Mouse (Mus musculus): ENCODE measurements at regions not wholly inside any gene's neighbourhood (a gene's known extent, or its start where the extent isn't known, plus 50 kb on each side); places are given as distances from the start of the nearest gene placed in this dataset.

- no peaks in the 10 kb centered on the region for H3K27me3 ChIP-seq (ENCODE audit: low read depth, poor library complexity, severe bottlenecking)
- DNase-seq (ENCODE audit: low spot score) = no peak
- 74% methylated on average over 1 of the region's 1 CpGs for WGBS
- no peaks in the 10 kb centered on the region for H3K9me3 ChIP-seq (replicated peaks)
- H3K4me3 ChIP-seq = no peak overlapping the region
- H3K36me3 ChIP-seq = no peaks in the 10 kb centered on the region
- no peaks in the 10 kb centered on the region; the same call in 1 of the 2 replicates for H3K4me1 ChIP-seq
- no peak overlapping the region for H3K27ac ChIP-seq (replicated peaks)
These were observed 62.4 kb upstream of the 1700024P04Rik start for GRCm38 (mm10) chr13:99046737-99047136.

- H3K36me3 ChIP-seq = no peaks in the 10 kb centered on the region
- H3K27ac ChIP-seq (replicated peaks) = no peak overlapping the region
- DNase-seq (ENCODE audit: low spot score) = no peak
- H3K27me3 ChIP-seq (ENCODE audit: low read depth, poor library complexity, severe bottlenecking) = no peaks in the 10 kb centered on the region
- H3K4me1 ChIP-seq = peaks cover 12% of the 10 kb centered on the region
- no peaks in the 10 kb centered on the region for H3K9me3 ChIP-seq (replicated peaks)
- H3K4me3 ChIP-seq = no peak overlapping the region
- WGBS = 89% methylated on average over 6 of the region's 6 CpGs
These were observed 57.7 kb upstream of the 1700024P04Rik start for GRCm38 (mm10) chr13:99042086-99042485.

- Histone ChIP-seq H3K9me3 (replicated peaks) (peaks cover 6% of the 10 kb centered on the region; the same call in 1 of the 2 replicates), H3K27me3 (ENCODE audit: low read depth, poor library complexity, severe bottlenecking) (no peaks in the 10 kb centered on the region), H3K4me1 (peaks cover 12% of the 10 kb centered on the region), H3K36me3 (no peaks in the 10 kb centered on the region), H3K4me3 (no peak overlapping the region), H3K27ac (replicated peaks) (no peak overlapping the region)
- 91% methylated on average over 6 of the region's 6 CpGs for WGBS
- DNase-seq (ENCODE audit: low spot score) = no peak
These were observed 56.9 kb upstream of the 1700024P04Rik start for GRCm38 (mm10) chr13:99041256-99041655.

GRCm38 (mm10) chr13:99040846-99041245 is 56.5 kb upstream of the 1700024P04Rik start:
- 87% methylated on average over 6 of the region's 6 CpGs for WGBS
- Histone ChIP-seq H3K4me3 (no peak overlapping the region), H3K9me3 (replicated peaks) (peaks cover 6% of the 10 kb centered on the region; the same call in 1 of the 2 replicates), H3K4me1 (peaks cover 12% of the 10 kb centered on the region), H3K36me3 (no peaks in the 10 kb centered on the region), H3K27me3 (ENCODE audit: low read depth, poor library complexity, severe bottlenecking) (no peaks in the 10 kb centered on the region), H3K27ac (replicated peaks) (no peak overlapping the region)
- DNase-seq (ENCODE audit: low spot score) = no peak

- H3K36me3 ChIP-seq = no peaks in the 10 kb centered on the region
- H3K4me3 ChIP-seq = no peak overlapping the region
- no peaks in the 10 kb centered on the region for H3K27me3 ChIP-seq (ENCODE audit: low read depth, poor library complexity, severe bottlenecking)
- WGBS = 90% methylated on average over 4 of the region's 4 CpGs
- peaks cover 6% of the 10 kb centered on the region; the same call in 1 of the 2 replicates for H3K9me3 ChIP-seq (replicated peaks)
- no peak overlapping the region for H3K27ac ChIP-seq (replicated peaks)
- peaks cover 12% of the 10 kb centered on the region for H3K4me1 ChIP-seq
- DNase-seq (ENCODE audit: low spot score) = no peak
These were observed 55.8 kb upstream of the 1700024P04Rik start for GRCm38 (mm10) chr13:99040171-99040570.

GRCm38 (mm10) chr13:99039063-99039385 is 54.7 kb upstream of the 1700024P04Rik start:
- H3K4me3 ChIP-seq = no peak overlapping the region
- WGBS = 92% methylated on average over 7 of the region's 7 CpGs
- peaks cover 6% of the 10 kb centered on the region; the same call in 1 of the 2 replicates for H3K9me3 ChIP-seq (replicated peaks)
- H3K4me1 ChIP-seq = peaks cover 12% of the 10 kb centered on the region
- no peak overlapping the region for H3K27ac ChIP-seq (replicated peaks)
- no peaks in the 10 kb centered on the region for H3K36me3 ChIP-seq
- peaks cover 10% of the 10 kb centered on the region; the same call in 1 of the 2 replicates for H3K27me3 ChIP-seq (ENCODE audit: low read depth, poor library complexity, severe bottlenecking)
- no peak for DNase-seq (ENCODE audit: low spot score)

GRCm38 (mm10) chr13:99038198-99039062 is 54.1 kb upstream of the 1700024P04Rik start:
- no peak for DNase-seq (ENCODE audit: low spot score)
- Histone ChIP-seq H3K27me3 (ENCODE audit: low read depth, poor library complexity, severe bottlenecking) (peaks cover 12% of the 10 kb centered on the region), H3K9me3 (replicated peaks) (peaks cover 6% of the 10 kb centered on the region; the same call in 1 of the 2 replicates), H3K4me3 (no peak overlapping the region), H3K4me1 (peaks cover 12% of the 10 kb centered on the region), H3K36me3 (no peaks in the 10 kb centered on the region), H3K27ac (replicated peaks) (no peak overlapping the region)
- 63% methylated on average over 15 of the region's 15 CpGs for WGBS

GRCm38 (mm10) chr13:99037131-99037530 is 52.8 kb upstream of the 1700024P04Rik start:
- Histone ChIP-seq H3K4me1 (peaks cover 21% of the 10 kb centered on the region), H3K36me3 (no peaks in the 10 kb centered on the region), H3K4me3 (no peak overlapping the region), H3K9me3 (replicated peaks) (peaks cover 6% of the 10 kb centered on the region; the same call in 1 of the 2 replicates), H3K27me3 (ENCODE audit: low read depth, poor library complexity, severe bottlenecking) (peaks cover 23% of the 10 kb centered on the region), H3K27ac (replicated peaks) (no peak overlapping the region)
- WGBS = 92% methylated on average over 4 of the region's 4 CpGs
- DNase-seq (ENCODE audit: low spot score) = no peak

All from midbrain, embryonic 10.5 days (tissue).